Mouse (Mus musculus): ENCODE results near the gene Smap2. TPM values are rescaled to one million over a fixed set of nuclear protein-coding genes. Genes with fewer than 3 reads are reported as not detected.

The Smap2 gene
- polyA plus RNA-seq, 1 experiment from 2014 or later, result 19.2 TPM

DNA sequence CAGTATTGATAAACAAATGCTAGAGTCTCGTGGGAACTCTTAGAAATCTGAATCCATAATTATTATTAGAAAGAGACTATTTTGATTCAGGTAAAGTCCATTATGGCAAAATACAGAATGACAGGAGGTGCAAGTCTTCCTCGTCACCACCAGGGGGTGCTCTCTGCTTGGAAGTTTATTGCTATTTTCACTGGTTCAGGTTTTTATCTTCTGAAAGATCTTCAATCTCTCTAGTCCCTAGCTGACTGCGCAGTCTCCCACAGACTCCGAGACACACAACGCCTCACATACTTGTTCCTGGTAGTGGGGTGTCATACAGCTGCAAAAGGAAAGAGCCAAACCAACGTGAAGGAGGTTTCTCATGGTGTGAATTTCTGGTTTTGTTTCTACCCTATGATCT, 30.6 kb downstream of the Smap2 start:
- peak; percentile 91 for TF ChIP-seq CTCF (IDR thresholded peaks at IDR 0.05; ENCODE audit: low read depth)
- H3K4me2 ChIP-seq, result no peak overlapping the region
- H3K9me3 ChIP-seq (ENCODE audit: low read depth, low read length), result no peaks in the 10 kb centered on the region
- no peak overlapping the region for H3K4me3 ChIP-seq (ENCODE audit: low read depth, low read length)
- no peaks in the 10 kb centered on the region for H3K27me3 ChIP-seq (ENCODE audit: insufficient read depth, low read length)
- no peak overlapping the region for H3K9ac ChIP-seq
- 16% methylated on average over 6 of the region's 6 CpGs for WGBS
- DNase-seq (peak; percentile 79), ATAC-seq (ENCODE audit: insufficient read depth) (peak; percentile 74)
- no peaks in the 10 kb centered on the region for H3K4me1 ChIP-seq (ENCODE audit: insufficient read depth)
- peaks cover 8% of the 10 kb centered on the region; the same call in 1 of the 2 replicates for H3K36me3 ChIP-seq (ENCODE audit: insufficient read depth)
- no peak overlapping the region for H3K27ac ChIP-seq (ENCODE audit: low read depth)

DNA sequence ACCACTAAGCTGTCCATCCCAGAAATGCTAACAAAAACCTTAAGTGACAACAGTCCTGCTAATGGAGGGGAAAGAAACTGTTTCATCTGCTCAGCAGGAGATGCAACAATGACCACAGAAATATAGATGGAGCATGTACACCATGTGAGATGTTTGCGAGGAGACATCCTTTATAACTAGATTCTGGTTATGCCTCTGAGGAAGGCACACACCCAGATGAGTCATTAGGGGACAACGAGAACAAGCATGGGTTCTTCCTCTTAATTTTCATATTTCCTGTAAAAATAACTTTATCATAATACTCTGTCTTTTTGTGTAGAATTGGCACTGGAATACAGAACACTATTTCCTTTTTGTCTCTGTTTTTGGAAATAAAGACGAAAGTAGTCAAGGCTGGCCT, 38.8 kb downstream of the Smap2 start:
- H3K4me1 ChIP-seq (ENCODE audit: insufficient read depth), result no peaks in the 10 kb centered on the region
- H3K4me3 ChIP-seq (ENCODE audit: low read depth, low read length), result no peak overlapping the region
- no peak overlapping the region for H3K4me2 ChIP-seq
- no peaks in the 10 kb centered on the region for H3K9me3 ChIP-seq (ENCODE audit: low read depth, low read length)
- no peak overlapping the region for H3K27ac ChIP-seq (ENCODE audit: low read depth)
- no peaks in the 10 kb centered on the region for H3K27me3 ChIP-seq (ENCODE audit: insufficient read depth, low read length)
- 89% methylated on average over 3 of the region's 3 CpGs for WGBS
- DNase-seq, result no peak
- H3K9ac ChIP-seq, result no peak overlapping the region
- peaks cover 36% of the 10 kb centered on the region; the same call in 1 of the 2 replicates for H3K36me3 ChIP-seq (ENCODE audit: insufficient read depth)
- ATAC-seq (ENCODE audit: insufficient read depth), result no peak
- TF ChIP-seq CTCF (IDR thresholded peaks at IDR 0.05; ENCODE audit: low read depth), result no peak

DNA sequence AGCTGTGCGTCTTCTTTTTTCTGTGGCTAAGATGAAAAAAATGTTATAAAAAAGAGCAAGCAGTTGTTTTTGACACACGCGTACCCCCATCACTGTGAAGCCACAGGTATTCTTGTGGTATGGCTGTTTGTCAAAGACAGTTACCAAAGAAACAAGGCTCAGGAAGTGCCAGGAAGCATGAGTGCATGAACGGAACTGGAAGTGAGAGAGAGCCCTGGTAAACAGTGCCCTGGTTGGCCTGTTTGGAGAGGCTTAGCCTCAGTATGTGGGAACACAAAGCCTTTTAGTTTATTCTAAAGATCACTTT, 41.7 kb downstream of the Smap2 start:
- Histone ChIP-seq H3K4me2 (no peak overlapping the region), H3K27me3 (ENCODE audit: insufficient read depth, low read length) (no peaks in the 10 kb centered on the region), H3K36me3 (ENCODE audit: insufficient read depth) (peaks cover 41% of the 10 kb centered on the region), H3K9me3 (ENCODE audit: low read depth, low read length) (no peaks in the 10 kb centered on the region), H3K4me1 (ENCODE audit: insufficient read depth) (no peaks in the 10 kb centered on the region), H3K9ac (no peak overlapping the region), H3K4me3 (ENCODE audit: low read depth, low read length) (no peak overlapping the region), H3K27ac (ENCODE audit: low read depth) (no peak overlapping the region)
- 75% methylated on average over 4 of the region's 4 CpGs for WGBS
- no peak for TF ChIP-seq CTCF (IDR thresholded peaks at IDR 0.05; ENCODE audit: low read depth)
- no peak for DNase-seq
- no peak for ATAC-seq (ENCODE audit: insufficient read depth)

DNA sequence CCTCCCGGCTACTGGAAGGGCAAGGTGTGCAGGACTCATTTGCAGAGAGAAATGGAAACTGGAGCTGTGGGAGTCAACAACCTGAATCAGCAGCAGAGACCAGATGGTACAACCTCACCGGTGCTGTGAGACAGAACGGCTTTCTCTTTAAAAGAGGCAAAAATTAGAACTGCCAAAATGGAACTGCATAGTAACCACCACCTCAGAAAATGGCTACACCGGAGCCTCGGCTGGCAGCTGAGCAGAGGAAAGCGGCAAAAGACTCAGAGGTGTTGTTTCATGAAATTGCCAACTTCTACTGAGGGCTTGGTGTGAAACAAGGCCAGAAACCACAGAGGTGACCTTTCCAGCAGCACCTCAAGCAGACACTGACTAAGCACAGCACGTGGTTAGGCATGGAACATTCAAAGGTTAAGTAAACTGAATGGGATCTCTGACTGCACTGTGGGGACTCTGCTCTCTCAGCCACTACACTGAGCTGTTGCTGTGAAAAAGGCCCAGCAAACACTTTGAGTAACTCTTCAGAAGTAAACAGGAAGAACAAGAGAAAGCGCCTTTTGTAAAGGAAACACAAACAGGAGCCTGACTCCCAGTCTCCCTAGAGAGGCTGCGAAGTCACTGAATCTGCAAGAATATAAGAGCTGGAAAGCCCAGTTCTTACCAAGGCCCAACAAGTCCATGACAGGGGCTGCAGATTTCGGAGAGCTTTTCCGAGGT, 42.2 kb downstream of the Smap2 start:
- ATAC-seq (ENCODE audit: insufficient read depth), result no peak
- 75% methylated on average over 11 of the region's 11 CpGs for WGBS
- Histone ChIP-seq H3K9ac (no peak overlapping the region), H3K27me3 (ENCODE audit: insufficient read depth, low read length) (no peaks in the 10 kb centered on the region), H3K4me2 (no peak overlapping the region), H3K36me3 (ENCODE audit: insufficient read depth) (peaks cover 42% of the 10 kb centered on the region), H3K9me3 (ENCODE audit: low read depth, low read length) (no peaks in the 10 kb centered on the region), H3K4me1 (ENCODE audit: insufficient read depth) (no peaks in the 10 kb centered on the region), H3K27ac (ENCODE audit: low read depth) (no peak overlapping the region), H3K4me3 (ENCODE audit: low read depth, low read length) (no peak overlapping the region)
- TF ChIP-seq CTCF (IDR thresholded peaks at IDR 0.05; ENCODE audit: low read depth), result no peak
- DNase-seq, result no peak

DNA sequence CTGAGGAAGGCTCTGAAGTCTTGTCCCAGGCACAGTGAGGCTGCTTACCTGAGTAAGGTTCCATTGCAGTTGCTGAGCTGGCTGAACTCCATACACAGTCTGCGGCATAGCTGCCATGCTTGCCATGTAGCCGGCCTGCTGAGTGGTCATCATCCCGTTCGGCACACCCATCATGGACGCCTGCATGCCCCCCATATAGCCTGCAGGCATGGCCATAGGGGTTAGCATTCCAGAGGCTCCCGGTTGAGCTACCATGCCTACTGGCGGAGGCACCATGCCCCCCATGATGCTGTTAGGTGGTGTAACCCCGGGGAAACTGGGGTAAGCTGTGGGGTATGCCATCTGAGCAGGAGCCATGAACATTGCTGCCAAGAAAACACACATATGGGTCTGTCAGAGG, 45.2 kb downstream of the Smap2 start:
- Histone ChIP-seq H3K9ac (no peak overlapping the region), H3K27ac (ENCODE audit: low read depth) (no peak overlapping the region), H3K4me1 (ENCODE audit: insufficient read depth) (no peaks in the 10 kb centered on the region), H3K36me3 (ENCODE audit: insufficient read depth) (peaks cover 57% of the 10 kb centered on the region), H3K27me3 (ENCODE audit: insufficient read depth, low read length) (no peaks in the 10 kb centered on the region), H3K9me3 (ENCODE audit: low read depth, low read length) (no peaks in the 10 kb centered on the region), H3K4me3 (ENCODE audit: low read depth, low read length) (no peak overlapping the region), H3K4me2 (no peak overlapping the region)
- DNase-seq (no peak), ATAC-seq (ENCODE audit: insufficient read depth) (no peak)
- 93% methylated on average over 8 of the region's 8 CpGs for WGBS
- TF ChIP-seq CTCF (IDR thresholded peaks at IDR 0.05; ENCODE audit: low read depth), result no peak

DNA sequence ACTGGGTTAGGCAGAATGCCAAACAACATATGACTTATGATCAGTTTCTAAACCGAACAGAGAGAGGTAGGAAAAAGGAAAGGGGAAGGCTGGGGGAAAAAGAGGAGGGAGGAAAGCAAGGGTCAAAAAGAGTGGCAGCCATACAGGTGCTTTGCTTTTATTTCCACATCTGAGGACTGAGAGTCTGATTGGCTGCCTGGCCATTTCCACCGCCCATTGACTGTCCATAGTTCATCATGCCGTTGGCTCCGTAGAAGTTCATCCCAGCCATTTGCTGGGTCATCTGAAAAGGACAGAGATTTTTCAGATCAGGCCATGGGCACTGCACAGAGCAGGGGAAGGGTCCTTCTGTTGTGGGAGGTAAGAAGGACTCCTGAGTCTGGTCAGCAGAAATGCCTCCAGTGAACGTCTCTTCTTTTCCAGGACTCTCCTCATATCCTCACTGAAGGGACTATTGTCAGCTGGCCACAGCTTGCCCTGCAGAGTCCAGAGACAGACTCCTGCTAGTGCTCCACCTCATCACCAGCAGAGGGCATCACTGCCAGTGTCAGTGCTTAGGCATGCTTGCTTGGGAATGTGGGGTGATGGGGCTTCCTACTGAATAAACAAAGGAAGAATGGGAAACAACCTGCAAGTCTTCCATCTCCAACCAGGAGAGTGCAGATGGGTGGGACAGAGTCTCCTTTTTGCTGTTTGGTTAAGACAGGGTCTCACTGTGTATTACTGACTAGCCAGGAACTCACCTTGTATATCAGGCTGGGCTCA, 47.5 kb downstream of the Smap2 start:
- H3K27me3 ChIP-seq (ENCODE audit: insufficient read depth, low read length), result no peaks in the 10 kb centered on the region
- 69% methylated on average over 5 of the region's 5 CpGs for whole genome bisulfite sequencing
- TF ChIP-seq CTCF (IDR thresholded peaks at IDR 0.05; ENCODE audit: low read depth), result peak; percentile 59

DNA sequence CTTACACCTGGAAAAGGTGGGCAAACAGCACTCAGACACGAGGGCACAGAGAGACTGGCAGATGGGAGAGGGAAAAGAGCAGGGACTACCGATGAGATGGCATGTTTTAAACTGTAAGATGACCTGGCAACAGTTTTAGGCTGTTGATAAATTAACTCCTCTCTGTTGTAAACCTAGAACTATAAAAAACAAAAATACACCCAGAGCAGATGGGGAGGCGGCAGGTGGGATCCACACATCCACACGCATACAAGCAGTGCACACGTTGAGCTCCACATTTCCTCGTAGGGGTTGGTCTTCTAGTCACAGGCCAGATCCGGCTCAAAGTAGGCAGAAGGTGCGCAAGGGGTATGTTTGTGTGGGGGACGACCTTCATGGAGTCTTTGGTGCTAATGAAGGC, 48.6 kb downstream of the Smap2 start:
- Histone ChIP-seq H3K27ac (ENCODE audit: low read depth) (no peak overlapping the region), H3K36me3 (ENCODE audit: insufficient read depth) (peaks cover 42% of the 10 kb centered on the region), H3K4me2 (no peak overlapping the region), H3K4me1 (ENCODE audit: insufficient read depth) (no peaks in the 10 kb centered on the region), H3K9ac (no peak overlapping the region), H3K9me3 (ENCODE audit: low read depth, low read length) (no peaks in the 10 kb centered on the region), H3K27me3 (ENCODE audit: insufficient read depth, low read length) (no peaks in the 10 kb centered on the region), H3K4me3 (ENCODE audit: low read depth, low read length) (no peak overlapping the region)
- WGBS, result 79% methylated on average over 9 of the region's 9 CpGs
- DNase-seq, result no peak
- ATAC-seq (ENCODE audit: insufficient read depth), result no peak
- TF ChIP-seq CTCF (IDR thresholded peaks at IDR 0.05; ENCODE audit: low read depth), result no peak

More for the DNA sequence above, 47.5 kb downstream of the Smap2 start:
- H3K9me3 ChIP-seq (ENCODE audit: low read depth, low read length), result no peaks in the 10 kb centered on the region
- no peak overlapping the region for H3K4me3 ChIP-seq (ENCODE audit: low read depth, low read length)
- H3K27ac ChIP-seq (ENCODE audit: low read depth), result no peak overlapping the region
- H3K4me2 ChIP-seq, result no peak overlapping the region
- no peaks in the 10 kb centered on the region for H3K4me1 ChIP-seq (ENCODE audit: insufficient read depth)
- ATAC-seq (ENCODE audit: insufficient read depth) (no peak), DNase-seq (peak; percentile 37)
- no peak overlapping the region for H3K9ac ChIP-seq
- H3K36me3 ChIP-seq (ENCODE audit: insufficient read depth), result peaks cover 46% of the 10 kb centered on the region

Measured in lung, embryonic 14.5 days (tissue).